Mouse (Mus musculus) T-helper 1 cell (primary cell): ENCODE results near the gene Cldn7.
"Not testable (repeated sequence)": the region's sequence is repeated elsewhere in the genome, so short reads cannot be mapped to it uniquely, and the experiment has no call there.

Source experiments
- in situ Hi-C: fragments of 300-600 bp; cut with MboI, MseI; formaldehyde crosslinking; loops from one replicate; pipeline ENCODE4 v1.15.1; 2025; ENCODE audit warnings: high pct_unique_total_duplicates

Cldn7 gene

GRCm38 (mm10) chr11:69955618-69956017, 9.0 kb upstream of the Cldn7 start:
- in situ Hi-C loops: not testable (repeated sequence)

- in situ Hi-C loops: no loop called here
These were observed 8.4 kb upstream of the Cldn7 start for GRCm38 (mm10) chr11:69956218-69956617.

GRCm38 (mm10) chr11:69960616-69961015, 4.0 kb upstream of the Cldn7 start:
- in situ Hi-C loops: no loop called here

- in situ Hi-C loops: no loop called here
These were observed 2.7 kb upstream of the Cldn7 start for GRCm38 (mm10) chr11:69961841-69962240.

- in situ Hi-C loops: no loop called here
These were observed 859 bp downstream of the Cldn7 start for GRCm38 (mm10) chr11:69965271-69966005.

- in situ Hi-C loops: no loop called here
These were observed 1.7 kb downstream of the Cldn7 start for GRCm38 (mm10) chr11:69966006-69966859.

DNA sequence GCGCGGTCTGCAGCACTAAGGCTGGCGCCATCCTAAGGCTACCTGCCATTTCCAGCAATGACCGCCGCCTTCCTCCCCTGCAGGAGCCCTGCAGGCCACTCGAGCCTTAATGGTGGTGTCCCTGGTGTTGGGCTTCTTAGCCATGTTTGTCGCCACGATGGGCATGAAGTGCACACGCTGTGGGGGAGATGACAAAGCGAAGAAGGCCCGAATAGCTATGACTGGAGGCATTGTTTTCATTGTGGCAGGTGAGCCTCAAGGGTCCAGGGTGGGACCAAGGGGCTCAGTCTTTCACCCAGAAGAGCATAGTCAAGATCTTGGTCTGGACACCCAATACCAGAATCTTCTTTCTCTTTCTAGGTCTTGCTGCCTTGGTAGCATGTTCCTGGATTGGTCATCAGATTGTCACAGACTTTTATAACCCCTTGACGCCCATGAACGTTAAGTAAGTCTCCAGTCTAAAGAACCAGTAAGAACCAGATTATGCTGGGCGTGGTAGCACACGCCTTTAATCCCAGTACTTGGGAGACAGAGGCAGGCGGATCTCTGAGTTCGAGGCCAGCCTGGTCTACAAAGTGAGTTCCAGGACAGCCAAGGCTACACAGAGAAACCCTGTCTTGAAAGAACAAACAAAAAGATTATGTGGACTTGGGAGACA, 2.4 kb downstream of the Cldn7 start:
- in situ Hi-C loops: no loop called here

DNA sequence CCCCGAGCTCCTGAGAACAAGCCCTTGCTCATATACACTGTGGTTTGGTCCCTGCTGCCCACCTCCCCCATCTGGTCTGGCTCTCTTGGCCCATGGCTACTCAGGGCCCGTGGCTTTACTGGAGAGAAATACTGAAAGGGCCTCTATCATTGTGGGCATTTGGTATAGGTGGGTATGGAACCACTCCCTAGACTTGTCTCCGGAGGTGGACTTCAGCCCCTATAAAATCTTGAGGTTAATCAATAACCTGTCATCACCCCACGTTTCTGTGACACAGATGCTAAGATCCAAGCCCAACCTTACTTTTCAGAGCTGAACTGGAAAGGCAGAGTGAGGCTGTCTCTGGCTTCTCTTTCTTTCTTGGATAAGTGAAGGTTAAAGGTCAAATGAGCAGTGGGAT, 4.2 kb downstream of the Cldn7 start:
- in situ Hi-C loops: no loop called here

- in situ Hi-C loops: no loop called here
These were observed 5.6 kb downstream of the Cldn7 start for GRCm38 (mm10) chr11:69970222-69970621.

- in situ Hi-C loops: no loop called here
These were observed 6.2 kb downstream of the Cldn7 start for GRCm38 (mm10) chr11:69970775-69971174.

GRCm38 (mm10) chr11:69974907-69975306, 10.3 kb downstream of the Cldn7 start:
- in situ Hi-C loops: no loop called here

GRCm38 (mm10) chr11:69976271-69976670, 11.7 kb downstream of the Cldn7 start:
- in situ Hi-C loops: no loop called here

GRCm38 (mm10) chr11:69979827-69980195, 15.2 kb downstream of the Cldn7 start:
- in situ Hi-C loops: loop anchor here (10.0 kb wide), 2 partner anchors 565 to 885 kb away; partner anchors contain the start of genes Kdm6b and Per1

- in situ Hi-C loops: loop anchor here (10.0 kb wide), 2 partner anchors 566 to 886 kb away; partner anchors contain the start of genes Kdm6b and Per1
These were observed 15.9 kb downstream of the Cldn7 start for GRCm38 (mm10) chr11:69980196-69981140.

DNA sequence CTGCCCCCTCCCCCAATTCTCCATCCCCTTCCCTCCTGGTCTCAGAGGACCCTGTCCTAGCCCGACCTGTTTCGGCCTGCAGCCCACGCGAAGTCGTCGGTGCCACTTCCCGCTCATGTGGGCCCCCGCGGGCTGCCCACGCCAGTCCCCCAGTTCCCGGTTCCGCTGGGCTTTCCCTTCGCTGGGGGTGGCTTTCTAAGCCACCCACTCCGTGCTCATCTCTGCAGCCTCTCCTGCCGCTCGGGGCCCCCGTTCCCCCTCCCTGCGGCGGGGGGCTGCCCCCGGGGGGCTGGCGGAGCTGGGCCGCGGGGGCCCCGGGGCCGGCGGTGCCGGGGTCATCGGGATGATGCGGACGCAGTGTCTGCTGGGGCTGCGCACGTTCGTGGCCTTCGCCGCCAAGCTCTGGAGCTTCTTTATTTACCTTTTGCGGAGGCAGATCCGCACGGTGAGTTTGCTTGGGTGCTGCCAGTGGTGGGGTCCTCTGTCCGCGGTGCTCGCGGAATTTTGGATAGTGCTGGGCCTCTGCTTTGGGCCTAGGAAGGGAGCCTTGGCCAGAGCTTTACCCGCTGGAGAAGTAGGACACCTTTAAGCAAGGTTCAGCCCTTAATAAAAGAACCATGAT, 16.7 kb downstream of the Cldn7 start, which contains the start of gene Ctdnep1:
TSS of gene Ctdnep1 (plus strand) at position 16 of the 622 bp plus-strand sequence.
- in situ Hi-C loops: loop anchor here (10.0 kb wide), 2 partner anchors 566 to 886 kb away; partner anchors contain the start of genes Kdm6b and Per1

DNA sequence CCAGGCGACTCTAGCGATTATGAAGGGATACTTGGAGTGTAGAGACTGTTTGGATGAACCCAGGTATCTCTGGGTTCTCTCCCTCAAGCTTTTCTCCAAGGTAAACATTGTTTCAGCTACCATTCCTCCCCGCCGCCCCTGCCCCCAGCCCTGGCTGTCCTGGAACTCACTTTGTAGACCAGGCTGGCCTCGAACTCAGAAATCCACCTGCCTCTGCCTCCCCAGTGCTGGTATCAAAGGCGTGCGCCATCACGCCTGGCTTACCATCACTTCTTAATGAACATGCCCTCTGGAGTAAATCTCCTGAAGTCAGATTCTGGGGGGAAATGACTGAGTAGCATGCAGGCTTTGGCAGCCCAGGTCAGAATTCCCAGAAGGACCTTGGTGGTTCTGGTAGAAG, 17.6 kb downstream of the Cldn7 start, which contains the start of gene Elp5:
TSS of gene Elp5 (minus strand) at position 293 of the 400 bp plus-strand sequence.
- in situ Hi-C loops: loop anchor here (10.0 kb wide), 2 partner anchors 567 to 887 kb away; partner anchors contain the start of genes Kdm6b and Per1

DNA sequence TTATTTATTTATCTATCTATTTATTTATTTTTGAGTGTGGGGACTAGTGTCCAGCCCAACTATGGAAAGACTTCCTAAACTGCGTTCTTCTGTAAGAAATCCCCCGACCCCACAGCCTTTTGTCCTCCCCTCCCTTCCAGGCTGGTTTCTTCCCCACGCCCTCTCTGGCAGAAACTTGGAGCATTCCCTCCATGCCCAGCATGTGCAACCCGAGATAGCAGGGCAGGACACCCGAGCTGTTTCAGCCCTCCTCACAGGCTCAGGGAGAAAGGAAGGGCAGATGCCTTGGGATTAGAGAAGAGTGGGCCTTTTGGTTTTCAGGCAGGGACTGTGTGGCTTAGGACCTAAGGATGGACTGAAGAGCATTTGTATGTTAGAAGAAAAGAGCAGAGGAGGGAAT, 18.3 kb downstream of the Cldn7 start:
- in situ Hi-C loops: loop anchor here (10.0 kb wide), 2 partner anchors 568 to 888 kb away; partner anchors contain the start of genes Kdm6b and Per1

DNA sequence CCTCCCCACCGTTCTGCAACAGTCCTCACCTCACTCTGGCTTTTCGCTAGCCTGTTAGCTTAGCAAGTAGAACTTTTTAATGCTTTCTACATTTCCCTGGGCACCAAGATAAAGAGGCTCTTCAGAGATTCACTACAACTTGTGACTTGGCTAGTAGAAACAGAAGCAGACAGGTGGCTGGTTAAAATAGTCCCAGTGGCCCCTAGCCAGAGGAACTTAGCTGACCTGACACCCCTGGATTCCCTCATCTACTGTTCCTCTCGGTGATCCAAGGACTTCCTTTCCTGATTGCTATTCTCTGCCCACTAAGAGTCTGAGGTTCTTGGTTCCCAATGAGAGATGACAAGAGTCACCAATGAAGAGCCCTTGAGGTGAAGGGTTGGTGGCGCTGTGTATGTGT, 18.8 kb downstream of the Cldn7 start:
- in situ Hi-C loops: loop anchor here (10.0 kb wide), 2 partner anchors 569 to 889 kb away; partner anchors contain the start of genes Kdm6b and Per1

- in situ Hi-C loops: loop anchor here (10.0 kb wide), 2 partner anchors 570 to 890 kb away; partner anchors contain the start of genes Kdm6b and Per1
These were observed 19.9 kb downstream of the Cldn7 start for GRCm38 (mm10) chr11:69984431-69984830.

DNA sequence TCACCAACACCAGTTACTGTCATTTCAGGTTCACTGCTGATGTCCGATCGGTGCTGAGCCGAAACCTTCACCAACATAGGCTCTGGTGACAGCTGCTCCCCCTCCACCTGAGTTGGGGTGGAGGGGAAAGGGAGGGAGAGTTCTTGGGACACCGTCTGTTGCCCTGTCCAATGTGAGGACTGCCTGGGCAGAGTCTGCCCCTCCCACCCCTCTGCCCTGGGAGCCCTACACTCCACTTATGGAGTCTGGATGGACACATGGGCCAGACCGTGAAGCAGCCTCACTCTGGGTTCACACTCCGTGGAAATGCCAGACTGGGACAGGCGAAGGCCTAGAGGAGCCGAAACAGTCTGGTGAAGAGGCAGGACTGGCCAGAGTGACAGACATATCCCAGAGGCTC, 25.4 kb downstream of the Cldn7 start:
- in situ Hi-C loops: loop anchor here (10.0 kb wide), 2 partner anchors 575 to 895 kb away; partner anchors contain the start of genes Kdm6b and Per1
